Mouse (Mus musculus) hindbrain, embryonic 15.5 days (tissue): Measurements from ENCODE around the gene Man2a1. TPM values are rescaled to one million over a fixed set of nuclear protein-coding genes. Genes with fewer than 3 reads are reported as not detected.
A peak's percentile ranks its signal among the peaks of the same experiment; 100 is the strongest.

Source experiments
- ATAC-seq: fragments of 200-750 bp; cut with Nextera tagmentation; 2 replicates; pipeline ENCODE4 v1.8.0; 2017; ENCODE audit warnings: low read depth, moderate number of reproducible peaks, moderate TSS enrichment; ENCODE audit not compliant: low FRiP score
- H3K27ac ChIP-seq: fragments of 300-500 bp; sonication (generic); replicated peaks from 2 replicates; pipeline ENCODE4 v1.5.1; 2015; ENCODE audit warnings: mild to moderate bottlenecking, inconsistent platforms
- H3K27me3 ChIP-seq: fragments of 300-500 bp; sonication (generic); 2 replicates; pipeline ENCODE4 v1.6.1; 2015; ENCODE audit warnings: control low read depth, inconsistent platforms
- H3K36me3 ChIP-seq: fragments of 300-500 bp; sonication (generic); 2 replicates; pipeline ENCODE4 v1.6.1; 2015; ENCODE audit warnings: control low read depth, inconsistent platforms
- H3K4me1 ChIP-seq: fragments of 300-500 bp; sonication (generic); replicated peaks from 2 replicates; pipeline ENCODE4 v1.6.1; 2015; ENCODE audit warnings: control low read depth, inconsistent platforms
- H3K4me2 ChIP-seq: fragments of 300-500 bp; sonication (generic); 2 replicates; pipeline ENCODE4 v1.6.1; 2015; ENCODE audit warnings: moderate library complexity, mild to moderate bottlenecking, inconsistent platforms
- H3K4me3 ChIP-seq: fragments of 300-500 bp; sonication (generic); 2 replicates; pipeline ENCODE4 v1.5.1; 2015; ENCODE audit warnings: mild to moderate bottlenecking, inconsistent platforms
- H3K9ac ChIP-seq: fragments of 300-500 bp; sonication (generic); 2 replicates; pipeline ENCODE4 v1.6.1; 2015; ENCODE audit warnings: inconsistent platforms
- H3K9me3 ChIP-seq: fragments of 300-500 bp; sonication (generic); 2 replicates; pipeline ENCODE4 v1.6.1; 2016; ENCODE audit warnings: control low read depth, inconsistent platforms
- WGBS: fragments of 180-500 bp; shearing (Covaris S2); methylation state at CpG from one replicate; pipeline ENCODE4 v1.1.7; 2015; 5-methylcytosine and 5-hydroxymethylcytosine counted together
- polyA plus RNA-seq: library from polyadenylated mRNA; unstranded; fragments of >200 nt; fragmentation: Nextera tagmentation; extraction: Ambion mirVana; gene quantifications from 2 replicates; pipeline ENCODE4 v1.2.1, GENCODE M21; 2015

Man2a1 gene
- polyA plus RNA-seq, 1 experiment from 2014 or later: 5.9 TPM

DNA sequence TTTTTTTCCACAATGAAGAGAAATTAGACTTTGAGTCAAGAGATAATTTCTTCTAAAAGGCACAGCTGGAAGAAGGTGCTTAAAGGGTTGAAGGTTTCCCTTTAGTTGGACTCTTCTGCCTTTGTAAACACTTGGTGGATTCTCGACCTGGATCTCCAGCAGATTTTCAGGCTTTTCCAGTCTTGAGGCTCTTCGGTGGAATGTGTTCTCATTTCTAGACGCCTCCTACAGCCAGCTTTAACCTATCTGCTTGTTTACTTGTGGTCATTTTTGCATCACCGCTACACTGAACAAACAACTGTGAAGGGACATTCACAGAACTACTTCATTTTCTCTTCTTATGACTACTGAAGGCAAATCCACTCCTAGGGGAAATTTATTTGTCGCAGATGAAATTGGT, 173.7 kb downstream of the Man2a1 start:
- H3K27ac ChIP-seq: no peak overlapping the region
- no peaks in the 10 kb centered on the region for H3K36me3 ChIP-seq
- H3K4me3 ChIP-seq: no peak overlapping the region
- no peaks in the 10 kb centered on the region for H3K27me3 ChIP-seq
- ATAC-seq: no peak
- no peak overlapping the region for H3K4me2 ChIP-seq
- no peaks in the 10 kb centered on the region for H3K9me3 ChIP-seq
- 92% methylated on average over 5 of the region's 5 CpGs for WGBS
- H3K9ac ChIP-seq: no peak overlapping the region
- peaks cover 5% of the 10 kb centered on the region; the same call in 1 of the 2 replicates for H3K4me1 ChIP-seq

DNA sequence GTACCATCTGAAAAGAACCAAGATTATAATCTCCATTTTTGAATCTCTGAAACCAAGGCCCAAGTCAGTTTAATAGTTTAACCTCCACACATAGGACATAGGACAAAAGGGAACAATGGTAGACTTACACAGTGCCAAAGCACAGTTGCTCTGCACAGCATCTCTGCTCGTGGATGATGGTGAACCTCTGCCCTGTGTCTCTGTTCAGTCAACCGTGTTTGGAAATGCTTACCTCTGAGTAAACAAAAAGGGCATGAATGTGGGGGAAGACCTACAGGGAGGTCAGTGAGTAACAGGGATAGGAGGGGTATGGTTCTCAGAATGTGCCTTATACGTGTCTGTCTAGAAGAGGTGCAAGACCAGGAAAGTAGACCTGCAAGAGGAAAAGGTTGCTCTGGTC, 177.8 kb downstream of the Man2a1 start:
- H3K9me3 ChIP-seq: no peaks in the 10 kb centered on the region
- H3K4me1 ChIP-seq: no peaks in the 10 kb centered on the region
- H3K36me3 ChIP-seq: no peaks in the 10 kb centered on the region
- no peaks in the 10 kb centered on the region for H3K27me3 ChIP-seq
- no peak for ATAC-seq
- H3K4me3 ChIP-seq: no peak overlapping the region
- WGBS: 54% methylated on average over 3 of the region's 3 CpGs
- no peak overlapping the region for H3K4me2 ChIP-seq
- H3K9ac ChIP-seq: no peak overlapping the region
- H3K27ac ChIP-seq: no peak overlapping the region

DNA sequence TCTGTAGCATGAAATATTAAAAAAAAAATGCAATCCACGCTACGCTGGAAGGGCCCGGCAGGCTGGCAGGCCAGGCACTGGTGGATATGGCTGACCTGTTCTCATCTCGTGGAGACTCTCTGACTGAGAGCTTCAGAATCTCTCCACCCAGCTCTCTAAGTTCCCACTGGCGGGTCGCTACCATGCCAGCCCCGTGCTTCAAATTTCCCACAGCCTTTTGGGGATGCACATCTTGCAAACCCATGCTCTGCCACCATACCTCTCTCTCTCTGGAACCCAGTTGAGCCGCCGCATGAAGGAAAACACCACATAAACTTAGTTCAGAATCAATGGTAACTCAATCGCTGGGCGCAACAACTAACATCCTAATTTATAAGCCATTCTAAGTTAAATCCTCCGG, 178.2 kb downstream of the Man2a1 start:
- no peaks in the 10 kb centered on the region for H3K9me3 ChIP-seq
- H3K36me3 ChIP-seq: no peaks in the 10 kb centered on the region
- H3K27ac ChIP-seq: no peak overlapping the region
- no peak overlapping the region for H3K9ac ChIP-seq
- no peak overlapping the region for H3K4me3 ChIP-seq
- WGBS: 95% methylated on average over 12 of the region's 12 CpGs
- H3K27me3 ChIP-seq: no peaks in the 10 kb centered on the region
- H3K4me2 ChIP-seq: no peak overlapping the region
- ATAC-seq: no peak
- H3K4me1 ChIP-seq: no peaks in the 10 kb centered on the region

DNA sequence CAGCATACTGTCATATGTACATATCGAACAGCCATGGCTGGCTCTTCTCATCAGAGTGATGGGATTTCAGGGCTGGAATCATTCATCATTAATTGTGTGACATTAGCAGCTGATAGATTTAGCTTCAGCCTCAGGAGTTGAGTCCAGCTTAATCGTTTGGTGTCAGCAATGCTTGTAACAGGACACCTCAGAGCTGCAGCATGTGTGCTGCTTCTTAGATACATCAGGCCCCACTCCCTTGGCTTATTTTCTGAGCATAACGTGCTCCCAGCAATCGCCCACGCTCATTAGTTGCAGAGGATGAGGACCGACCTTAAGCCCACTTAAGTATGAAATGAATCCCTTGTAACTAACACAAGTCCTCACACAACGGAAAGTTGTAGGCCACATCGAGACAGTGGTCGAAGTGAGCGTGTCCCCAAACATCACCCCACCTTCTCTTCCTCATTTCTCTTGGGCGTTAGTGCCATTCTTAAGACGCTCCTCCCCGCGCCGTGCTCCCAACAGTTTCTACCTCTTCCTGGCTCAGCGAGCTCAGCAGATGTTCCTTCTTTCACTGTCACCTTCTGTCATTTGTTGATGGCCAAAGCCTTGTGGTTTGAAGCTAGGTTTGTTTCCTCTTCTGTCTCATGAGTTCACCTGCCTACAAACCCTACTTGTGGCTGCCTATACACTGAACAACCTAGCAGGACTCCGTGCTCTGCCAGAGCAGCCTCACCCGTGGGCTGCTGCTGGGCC, 180.4 kb downstream of the Man2a1 start:
- ATAC-seq: no peak
- no peaks in the 10 kb centered on the region for H3K36me3 ChIP-seq
- no peaks in the 10 kb centered on the region for H3K9me3 ChIP-seq
- no peaks in the 10 kb centered on the region for H3K27me3 ChIP-seq
- H3K27ac ChIP-seq: no peak overlapping the region
- WGBS: 90% methylated on average over 18 of the region's 18 CpGs
- H3K4me3 ChIP-seq: no peak overlapping the region
- H3K4me1 ChIP-seq: no peaks in the 10 kb centered on the region
- H3K9ac ChIP-seq: no peak overlapping the region
- H3K4me2 ChIP-seq: no peak overlapping the region

DNA sequence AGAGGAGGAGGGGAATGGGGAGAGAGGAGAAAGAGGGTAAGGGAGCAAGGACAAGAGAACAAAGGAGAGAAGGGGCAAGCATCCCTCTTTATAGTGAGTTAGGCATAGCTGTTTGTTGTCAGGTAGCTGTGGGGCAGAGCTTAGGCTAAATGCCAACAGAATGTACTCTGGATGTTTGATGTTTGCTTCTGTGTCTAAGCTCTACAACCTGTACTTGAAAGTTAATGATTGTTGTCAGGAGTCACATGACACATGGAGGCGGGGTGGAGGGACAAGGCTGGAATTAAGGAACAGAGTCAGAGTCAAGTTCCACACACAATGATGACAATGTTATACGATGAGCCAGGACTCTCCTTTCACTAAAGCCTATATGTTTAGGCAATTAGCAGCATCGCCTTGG, 181.8 kb downstream of the Man2a1 start:
- 93% methylated on average over 3 of the region's 3 CpGs for WGBS
- H3K9me3 ChIP-seq: no peaks in the 10 kb centered on the region
- H3K27ac ChIP-seq: no peak overlapping the region
- no peaks in the 10 kb centered on the region for H3K4me1 ChIP-seq
- no peak overlapping the region for H3K4me2 ChIP-seq
- no peak for ATAC-seq
- H3K4me3 ChIP-seq: no peak overlapping the region
- H3K9ac ChIP-seq: no peak overlapping the region
- H3K36me3 ChIP-seq: no peaks in the 10 kb centered on the region
- H3K27me3 ChIP-seq: no peaks in the 10 kb centered on the region

DNA sequence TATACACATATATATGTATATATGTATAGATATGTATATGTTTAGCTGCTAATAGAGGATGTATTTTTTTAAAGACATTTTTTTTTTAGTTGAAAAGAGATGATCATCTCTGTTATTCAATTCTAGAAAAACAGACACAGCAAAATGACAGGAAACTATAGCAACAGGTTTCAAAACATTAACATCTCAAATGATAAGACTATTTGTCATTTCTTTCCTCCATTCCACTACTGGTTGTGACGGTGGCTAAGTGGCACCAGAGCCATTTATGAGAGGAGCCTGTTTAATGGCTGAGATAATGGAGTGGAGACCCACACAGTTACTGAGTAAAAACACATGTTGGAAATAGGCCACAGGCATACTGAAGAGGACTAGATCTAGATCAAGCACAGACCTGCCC, 185.4 kb downstream of the Man2a1 start:
- Histone ChIP-seq H3K9ac (no peak overlapping the region), H3K4me2 (no peak overlapping the region), H3K27me3 (no peaks in the 10 kb centered on the region), H3K4me3 (no peak overlapping the region), H3K9me3 (no peaks in the 10 kb centered on the region), H3K36me3 (no peaks in the 10 kb centered on the region), H3K27ac (no peak overlapping the region), H3K4me1 (no peaks in the 10 kb centered on the region)
- no peak for ATAC-seq
- WGBS: 65% methylated on average over 1 of the region's 1 CpGs

DNA sequence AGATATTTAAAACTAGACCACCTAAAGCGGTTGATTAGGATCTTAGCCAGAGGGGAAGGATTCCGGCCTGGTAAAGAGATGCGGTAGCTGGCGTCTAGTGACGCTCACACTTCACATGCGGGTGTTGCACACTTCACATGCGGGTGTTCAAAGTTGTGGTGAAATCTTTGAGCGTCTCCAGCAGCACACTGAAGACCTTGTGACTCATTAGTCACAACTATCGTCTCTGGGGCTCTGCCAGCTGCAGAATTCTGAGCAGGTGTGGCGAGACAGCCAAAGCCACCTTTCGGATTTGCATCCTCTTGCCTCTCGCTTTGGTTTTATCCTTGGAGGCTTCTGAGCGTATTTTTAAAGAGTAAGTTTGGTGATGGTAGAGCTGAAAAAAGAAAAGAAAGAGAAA, 187.8 kb downstream of the Man2a1 start:
- Histone ChIP-seq H3K4me3 (no peak overlapping the region), H3K27ac (no peak overlapping the region), H3K9me3 (no peaks in the 10 kb centered on the region), H3K4me2 (no peak overlapping the region), H3K27me3 (no peaks in the 10 kb centered on the region), H3K4me1 (no peaks in the 10 kb centered on the region), H3K36me3 (no peaks in the 10 kb centered on the region), H3K9ac (no peak overlapping the region)
- no peak for ATAC-seq
- WGBS: 88% methylated on average over 13 of the region's 13 CpGs

DNA sequence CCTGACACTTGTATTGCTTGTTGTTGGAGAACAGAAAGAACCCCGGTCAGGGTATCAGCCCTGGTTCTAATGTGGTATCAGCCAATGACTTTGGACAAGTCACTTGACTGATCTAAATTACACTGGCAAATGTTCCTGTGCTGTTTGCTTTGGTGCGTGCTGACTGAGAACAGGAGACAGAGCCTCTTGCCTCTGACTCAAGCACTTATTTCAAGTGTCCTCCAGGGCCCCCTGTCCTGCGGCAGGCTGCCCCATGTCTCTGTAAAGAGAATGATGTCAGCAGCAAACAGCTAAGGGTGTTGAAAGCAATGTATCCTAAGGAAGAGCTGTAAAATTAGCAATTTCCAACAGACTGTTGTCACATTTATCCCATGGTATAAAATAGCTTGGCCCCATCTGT, 188.6 kb downstream of the Man2a1 start:
- Histone ChIP-seq H3K4me3 (no peak overlapping the region), H3K9me3 (no peaks in the 10 kb centered on the region), H3K9ac (no peak overlapping the region), H3K36me3 (no peaks in the 10 kb centered on the region), H3K27me3 (no peaks in the 10 kb centered on the region), H3K4me1 (no peaks in the 10 kb centered on the region), H3K4me2 (no peak overlapping the region), H3K27ac (no peak overlapping the region)
- 73% methylated on average over 3 of the region's 3 CpGs for WGBS
- ATAC-seq: no peak

DNA sequence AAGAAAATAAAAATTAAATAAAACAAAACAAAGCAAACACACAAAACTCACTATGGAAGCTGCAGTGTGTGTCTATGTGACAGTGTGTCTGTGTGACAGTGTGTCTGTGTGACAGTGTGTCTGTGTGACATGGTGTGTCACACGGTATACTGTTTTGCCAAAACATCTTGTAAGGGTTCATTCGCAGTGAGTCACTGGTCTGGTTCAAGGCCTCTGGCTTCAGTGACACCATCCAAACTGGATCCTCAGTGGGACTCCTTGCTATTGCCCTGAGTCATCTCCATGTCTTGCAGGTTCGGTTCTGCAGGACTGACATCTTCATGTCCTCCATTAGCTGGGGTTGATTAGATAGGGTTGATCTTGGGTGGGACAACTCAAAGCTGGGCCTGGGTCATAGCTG, 191.5 kb downstream of the Man2a1 start:
- no peak overlapping the region for H3K27ac ChIP-seq
- H3K4me1 ChIP-seq: no peaks in the 10 kb centered on the region
- no peaks in the 10 kb centered on the region for H3K36me3 ChIP-seq
- WGBS: 94% methylated on average over 3 of the region's 3 CpGs
- H3K27me3 ChIP-seq: no peaks in the 10 kb centered on the region
- no peak overlapping the region for H3K9ac ChIP-seq
- no peak for ATAC-seq
- no peaks in the 10 kb centered on the region for H3K9me3 ChIP-seq
- no peak overlapping the region for H3K4me3 ChIP-seq
- H3K4me2 ChIP-seq: no peak overlapping the region

DNA sequence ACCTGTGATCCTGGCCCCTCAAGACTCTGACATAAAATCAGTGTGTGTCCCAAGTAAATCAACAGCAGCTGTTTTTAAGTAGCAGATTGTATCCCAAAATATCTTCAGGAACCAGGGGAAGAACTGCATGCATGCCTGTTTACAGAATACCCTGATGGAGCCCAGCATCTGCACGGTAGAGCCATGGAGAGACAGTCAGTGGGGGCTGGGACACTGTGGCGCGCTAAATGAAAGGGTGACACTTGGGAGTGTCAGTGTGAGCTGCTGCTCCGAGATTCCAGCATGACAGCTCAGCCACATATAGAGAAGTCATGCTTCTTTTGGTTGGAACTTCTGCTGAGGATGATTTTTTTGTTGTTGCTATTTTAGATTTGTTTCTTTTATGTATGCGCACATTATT, 192.1 kb downstream of the Man2a1 start:
- H3K27ac ChIP-seq: no peak overlapping the region
- no peaks in the 10 kb centered on the region for H3K36me3 ChIP-seq
- H3K4me1 ChIP-seq: no peaks in the 10 kb centered on the region
- no peak overlapping the region for H3K4me2 ChIP-seq
- no peaks in the 10 kb centered on the region for H3K27me3 ChIP-seq
- H3K9ac ChIP-seq: no peak overlapping the region
- no peaks in the 10 kb centered on the region for H3K9me3 ChIP-seq
- no peak overlapping the region for H3K4me3 ChIP-seq
- 81% methylated on average over 5 of the region's 5 CpGs for WGBS
- no peak for ATAC-seq

DNA sequence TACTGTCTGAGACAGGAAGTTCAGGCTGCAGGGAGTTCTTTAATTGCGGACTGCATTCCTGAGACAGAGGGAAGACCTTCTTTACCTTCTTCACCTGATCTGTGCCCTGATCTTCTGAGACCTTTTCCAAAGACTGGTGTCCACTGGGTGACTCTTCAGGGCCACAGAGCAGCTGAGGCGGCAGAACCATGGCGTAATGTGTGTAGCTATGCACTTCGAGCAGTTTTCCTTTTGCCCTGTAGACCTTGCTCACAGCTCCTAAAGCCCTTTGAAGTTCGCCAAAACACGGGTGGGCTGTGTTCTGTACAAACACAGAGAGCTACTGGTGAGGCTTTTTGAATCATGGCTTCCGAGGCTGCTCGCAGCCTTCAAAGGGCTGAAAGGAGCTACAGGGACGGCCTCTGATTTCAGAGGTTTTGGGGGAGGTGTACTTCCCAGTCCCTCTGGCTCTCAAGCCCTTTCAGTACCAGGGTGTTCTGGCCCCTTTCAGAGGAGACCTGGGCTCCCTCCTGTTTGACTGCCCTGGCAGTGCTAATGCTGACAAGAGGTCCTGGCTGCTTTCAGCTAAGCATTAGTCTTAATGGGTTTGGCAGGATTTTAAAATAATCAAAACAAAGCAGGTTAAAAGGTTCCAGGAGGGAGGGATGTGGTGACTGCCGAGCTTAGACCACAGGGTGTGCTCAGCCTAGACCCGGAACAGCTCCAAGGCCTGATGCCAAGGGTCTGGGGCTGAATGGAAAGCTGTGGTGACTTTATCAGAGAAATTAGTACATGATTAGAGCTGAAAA, 201.8 kb downstream of the Man2a1 start:
- Histone ChIP-seq H3K9ac (no peak overlapping the region), H3K4me1 (peaks cover 5% of the 10 kb centered on the region; the same call in 1 of the 2 replicates), H3K4me2 (no peak overlapping the region), H3K36me3 (no peaks in the 10 kb centered on the region), H3K9me3 (no peaks in the 10 kb centered on the region), H3K4me3 (no peak overlapping the region), H3K27ac (no peak overlapping the region), H3K27me3 (no peaks in the 10 kb centered on the region)
- ATAC-seq: 0 out of 2 replicates have a peak, but pooled peaks have one; percentile 57
- WGBS: 55% methylated on average over 11 of the region's 11 CpGs

DNA sequence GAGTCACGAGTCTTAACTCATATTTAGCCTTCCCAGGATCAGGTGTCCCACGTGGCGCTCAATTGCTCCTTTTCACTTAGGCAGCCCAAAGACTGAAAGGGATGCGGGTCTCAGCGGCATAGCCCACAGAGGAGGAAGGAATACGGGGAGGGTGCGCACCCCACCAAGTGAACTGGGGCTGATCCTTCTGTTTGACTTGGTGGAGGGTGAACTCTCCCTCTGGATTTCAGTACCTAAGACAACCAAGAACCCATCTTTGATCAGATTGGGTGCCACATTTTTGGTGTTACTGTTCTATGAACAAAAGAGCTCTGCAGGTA, 202.4 kb downstream of the Man2a1 start:
- no peaks in the 10 kb centered on the region for H3K36me3 ChIP-seq
- no peak overlapping the region for H3K27ac ChIP-seq
- H3K4me1 ChIP-seq: peaks cover 5% of the 10 kb centered on the region; the same call in 1 of the 2 replicates
- no peak overlapping the region for H3K9ac ChIP-seq
- ATAC-seq: no peak
- no peak overlapping the region for H3K4me3 ChIP-seq
- WGBS: 70% methylated on average over 7 of the region's 7 CpGs
- no peaks in the 10 kb centered on the region for H3K9me3 ChIP-seq
- H3K27me3 ChIP-seq: no peaks in the 10 kb centered on the region
- no peak overlapping the region for H3K4me2 ChIP-seq
